Mouse (Mus musculus): ENCODE data around the gene Pdgfd. TPM values are rescaled to one million over a fixed set of nuclear protein-coding genes. Genes with fewer than 3 reads are reported as not detected.
"Not testable (repeated sequence)": the region's sequence is repeated elsewhere in the genome, so short reads cannot be mapped to it uniquely, and the experiment has no call there.

Pdgfd gene
- 1 to 10 TPM; 2.6 to 3.3 TPM for total RNA-seq (2021)

DNA sequence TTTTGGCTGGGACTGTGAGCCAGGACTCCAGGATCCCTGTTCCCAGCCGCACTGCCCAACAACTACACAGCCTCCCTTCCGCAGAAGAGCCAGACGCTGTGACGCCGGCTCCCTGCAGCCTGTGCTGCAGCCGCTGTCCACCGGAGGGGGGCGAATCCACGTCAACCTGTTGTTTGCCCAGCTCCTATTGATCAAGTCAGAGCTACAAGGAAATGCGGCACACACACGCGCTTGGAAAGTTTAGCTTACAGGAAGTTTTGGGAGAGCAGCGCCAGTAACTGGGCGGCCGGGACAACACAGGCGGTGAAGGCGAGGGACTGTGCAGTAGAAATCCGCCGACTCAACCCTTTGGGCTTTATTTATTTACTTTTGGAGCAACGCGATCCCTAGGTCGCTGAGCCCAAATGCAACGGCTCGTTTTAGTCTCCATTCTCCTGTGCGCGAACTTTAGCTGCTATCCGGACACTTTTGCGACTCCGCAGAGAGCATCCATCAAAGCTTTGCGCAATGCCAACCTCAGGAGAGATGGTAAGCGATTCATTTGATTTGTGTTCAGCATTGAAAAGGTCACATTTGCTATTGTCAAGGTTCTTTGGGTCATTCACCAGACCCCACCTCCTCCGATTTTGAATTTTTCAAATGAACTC, at the start of gene Pdgfd:
Pdgfd (plus strand) TSS at position 194 of the 647 bp plus-strand sequence.
- intact Hi-C loops (cut with DNase I): no loop called here
- DNase-seq (ENCODE audit: low spot score in 2 of 2): peak; percentile 1 to 4

DNA sequence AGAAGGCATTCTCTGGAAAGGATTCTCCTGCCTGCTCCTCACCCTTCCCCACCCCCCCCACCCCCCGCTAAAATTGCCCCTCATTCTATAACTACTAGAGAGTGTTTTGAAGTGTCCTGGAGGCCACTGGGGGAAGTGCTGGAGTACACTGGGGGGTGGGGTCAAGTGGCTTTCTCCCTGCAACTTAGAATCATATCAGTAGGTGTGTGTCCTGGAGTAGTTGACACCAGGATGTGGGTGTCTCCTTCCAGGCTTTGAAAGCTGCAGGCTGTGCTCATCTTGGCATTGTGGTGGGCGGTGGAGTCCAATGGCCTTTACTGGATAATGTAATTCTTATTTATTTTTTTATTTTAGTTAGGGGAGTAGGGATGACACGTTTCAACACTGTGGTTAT, 651 bp downstream of the Pdgfd start:
- intact Hi-C loops (cut with DNase I): no loop called here
- DNase-seq (ENCODE audit: low spot score in 2 of 2): no peak

DNA sequence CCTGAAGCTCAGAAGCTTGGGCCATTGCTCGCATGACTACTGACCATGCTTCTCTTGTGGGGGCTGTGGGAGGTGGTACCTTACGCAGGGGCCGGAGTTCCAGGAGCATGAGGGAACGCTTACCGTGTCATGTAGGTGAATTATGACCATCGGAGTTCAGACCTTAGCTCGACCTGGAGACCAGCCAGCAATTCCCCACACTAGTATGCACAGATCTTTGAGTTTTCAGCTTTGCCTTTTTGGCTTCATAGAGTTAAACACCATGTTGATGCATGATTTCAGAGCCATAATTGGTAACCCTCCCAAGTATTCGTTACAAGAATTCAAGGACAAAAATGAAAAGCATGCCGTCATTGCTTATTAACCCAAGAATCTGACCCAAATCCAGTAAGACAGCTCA, 2.6 kb downstream of the Pdgfd start:
- intact Hi-C loops (cut with DNase I): no loop called here
- no peak for DNase-seq (ENCODE audit: low spot score in 2 of 2)

DNA sequence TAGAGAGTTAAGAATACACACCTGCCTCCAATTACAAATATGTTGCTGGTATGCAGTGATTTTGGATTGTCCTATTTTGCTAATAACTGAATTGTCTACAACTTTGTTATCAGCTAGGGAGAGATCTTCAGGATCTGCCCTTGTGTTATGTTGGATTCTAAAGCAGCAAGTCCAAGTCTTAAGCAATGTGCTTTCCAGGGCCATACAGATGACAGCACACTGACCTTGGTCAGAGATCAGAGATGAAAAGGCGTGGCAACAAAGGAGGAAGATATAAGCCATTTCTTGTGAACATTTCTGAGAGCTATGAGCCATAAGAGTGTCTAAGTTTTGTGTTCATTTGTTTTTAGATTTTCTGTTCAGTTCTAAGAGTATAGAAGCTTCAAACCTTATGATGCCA, 4.9 kb downstream of the Pdgfd start:
- intact Hi-C loops (cut with DNase I): no loop called here
- no peak for DNase-seq (ENCODE audit: low spot score in 2 of 2)

DNA sequence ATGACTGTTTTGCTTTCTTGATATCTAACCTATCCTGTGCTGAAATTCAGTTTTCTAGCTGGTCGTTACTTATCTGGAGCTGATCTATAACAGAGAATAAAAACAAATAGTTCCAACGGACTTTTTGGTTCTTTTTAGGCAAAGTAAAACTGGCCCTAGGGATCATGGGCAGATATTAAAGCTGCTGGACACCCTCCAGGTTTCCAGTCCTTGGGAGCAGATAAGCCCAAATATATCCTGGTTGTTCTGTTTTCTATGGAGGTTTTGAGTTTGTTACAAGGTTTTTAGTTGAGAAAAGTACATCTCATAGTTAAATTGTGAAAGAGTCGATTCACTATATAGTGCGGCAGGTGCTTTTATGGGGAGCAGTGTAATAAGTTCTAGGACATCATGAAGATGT, 7.3 kb downstream of the Pdgfd start:
- intact Hi-C loops (cut with DNase I): no loop called here
- no peak for DNase-seq (ENCODE audit: low spot score in 2 of 2)

DNA sequence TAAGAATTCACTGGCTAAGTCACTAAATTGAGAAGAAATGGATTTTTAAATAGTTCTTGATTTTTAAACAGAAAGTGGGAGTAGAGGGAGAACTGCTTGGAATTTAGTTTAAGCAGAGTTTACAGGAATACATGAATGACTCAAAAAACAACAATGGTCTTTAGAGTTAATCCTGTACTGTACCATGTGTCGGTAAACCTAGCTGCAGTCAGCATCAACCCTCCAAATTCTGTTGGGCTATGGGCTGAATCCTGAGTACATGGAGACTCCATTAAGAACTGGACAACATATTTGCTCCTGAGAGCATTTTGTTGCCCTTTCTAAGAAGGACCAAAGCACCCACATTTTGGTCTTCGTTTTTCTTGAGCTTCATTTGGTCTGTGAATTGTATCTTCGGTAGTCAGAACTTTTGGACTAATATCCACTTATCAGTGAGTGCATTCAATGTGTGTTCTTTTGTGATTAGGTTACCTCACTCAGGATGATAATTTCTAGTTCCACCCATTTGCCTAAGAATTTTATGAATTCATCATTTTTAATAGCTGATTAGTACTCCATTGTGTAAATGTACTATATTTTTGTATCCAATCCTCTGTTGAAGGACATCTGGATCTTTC, 14.0 kb downstream of the Pdgfd start:
- no peak for DNase-seq (ENCODE audit: low spot score in 2 of 2)
- intact Hi-C loops (cut with DNase I): no loop called here

DNA sequence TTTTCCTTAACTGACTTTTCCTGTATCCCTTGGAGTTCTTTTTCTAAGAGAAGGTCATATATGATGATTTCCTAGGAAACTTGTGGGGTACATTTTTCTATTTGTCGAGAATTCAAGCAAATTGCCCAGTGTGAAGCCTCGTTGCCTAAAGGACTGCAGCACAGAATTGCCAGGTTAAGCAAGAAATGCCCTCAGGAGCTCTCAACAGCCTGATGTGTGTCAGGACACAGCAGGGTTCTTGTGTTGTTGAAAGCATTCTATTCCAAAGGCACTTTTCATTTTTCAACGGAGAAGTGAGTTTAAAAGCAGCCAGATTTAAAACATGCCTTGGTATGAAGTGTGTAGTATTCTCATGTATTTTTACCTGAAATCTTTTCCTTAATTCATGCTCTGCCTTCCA, 19.6 kb downstream of the Pdgfd start:
- intact Hi-C loops (cut with DNase I): no loop called here
- DNase-seq (ENCODE audit: low spot score in 2 of 2): no peak

DNA sequence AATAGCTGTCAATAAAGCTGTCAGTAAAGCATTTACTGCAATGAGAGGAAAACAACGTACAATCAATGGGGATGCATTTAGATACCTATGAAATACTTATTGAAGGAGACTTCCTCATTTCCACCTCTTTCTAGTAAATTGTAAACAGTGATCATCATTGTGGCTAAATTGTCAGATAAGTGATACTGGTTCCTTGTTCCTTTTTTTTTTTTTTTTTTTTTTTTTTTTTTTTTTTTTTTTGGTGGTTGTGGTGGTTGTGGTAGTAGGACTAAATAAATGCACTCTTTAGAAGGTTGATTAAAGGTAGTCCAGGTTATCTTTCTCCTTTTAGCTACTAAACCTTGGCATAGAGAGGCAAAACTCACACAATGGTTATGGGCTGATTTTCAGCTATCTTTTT, 25.0 kb downstream of the Pdgfd start:
- DNase-seq (ENCODE audit: low spot score in 2 of 2): no peak
- intact Hi-C loops (cut with DNase I): no loop called here

DNA sequence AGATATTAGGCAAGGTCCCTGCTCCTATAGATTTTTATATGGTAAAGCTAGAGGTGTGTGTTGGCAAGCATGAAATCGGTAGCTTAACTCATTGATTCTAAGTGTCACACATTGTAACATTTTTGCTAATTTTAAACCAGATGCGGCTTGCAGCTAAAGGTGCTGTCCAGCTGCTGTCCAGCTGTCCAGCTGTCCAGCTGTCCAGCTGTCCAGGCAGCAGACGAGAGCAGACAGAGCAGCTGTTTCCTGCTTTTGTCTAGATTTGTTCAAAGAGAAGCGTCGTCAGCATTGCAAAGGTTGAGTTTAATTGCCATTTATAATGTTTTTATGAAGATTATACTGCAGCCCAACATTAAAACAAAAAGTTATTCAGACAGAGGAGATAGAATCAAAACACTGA, 44.5 kb downstream of the Pdgfd start:
- intact Hi-C loops (cut with DNase I): no loop called here
- DNase-seq (ENCODE audit: low spot score in 2 of 2): no peak

DNA sequence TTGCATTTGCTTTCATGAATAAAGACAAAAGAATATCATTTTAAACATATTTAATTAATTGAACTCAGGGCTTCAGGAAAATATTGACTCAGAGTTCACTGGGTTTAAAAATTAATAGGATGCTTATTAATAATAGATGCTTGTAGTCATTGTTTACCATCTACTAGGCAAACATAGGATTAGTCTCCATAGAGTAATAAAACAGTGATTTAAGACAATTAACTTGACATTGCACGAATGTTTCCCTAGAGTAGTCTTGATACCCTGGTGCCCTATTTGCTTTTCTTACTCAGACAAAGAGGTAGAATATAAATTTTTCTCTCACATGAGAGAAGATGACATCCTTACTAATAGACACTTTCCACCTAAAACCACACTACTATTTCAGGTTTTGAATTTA, 49.1 kb downstream of the Pdgfd start:
- DNase-seq (ENCODE audit: low spot score in 2 of 2): no peak
- intact Hi-C loops (cut with DNase I): no loop called here

DNA sequence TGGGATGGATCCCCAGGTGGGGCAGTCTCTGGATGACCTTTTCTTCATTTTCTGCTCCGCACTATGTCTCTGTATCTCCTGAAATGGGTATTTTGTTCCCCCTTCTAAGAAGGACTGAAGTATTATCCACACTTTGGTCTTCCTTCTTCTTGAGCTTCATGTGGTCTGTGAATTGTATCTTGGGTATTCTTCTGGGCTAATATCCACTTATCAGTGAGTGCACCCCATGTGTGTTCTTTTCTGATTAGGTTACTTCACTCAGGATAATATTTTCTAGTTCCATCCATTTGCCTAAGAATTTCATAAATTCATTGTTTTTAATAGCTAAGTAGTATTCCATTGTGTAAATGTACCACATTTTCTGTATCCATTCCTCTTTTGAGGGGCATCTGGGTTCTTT, 67.6 kb downstream of the Pdgfd start:
- intact Hi-C loops (cut with DNase I); DNase-seq (ENCODE audit: low spot score in 2 of 2): not testable (repeated sequence)

DNA sequence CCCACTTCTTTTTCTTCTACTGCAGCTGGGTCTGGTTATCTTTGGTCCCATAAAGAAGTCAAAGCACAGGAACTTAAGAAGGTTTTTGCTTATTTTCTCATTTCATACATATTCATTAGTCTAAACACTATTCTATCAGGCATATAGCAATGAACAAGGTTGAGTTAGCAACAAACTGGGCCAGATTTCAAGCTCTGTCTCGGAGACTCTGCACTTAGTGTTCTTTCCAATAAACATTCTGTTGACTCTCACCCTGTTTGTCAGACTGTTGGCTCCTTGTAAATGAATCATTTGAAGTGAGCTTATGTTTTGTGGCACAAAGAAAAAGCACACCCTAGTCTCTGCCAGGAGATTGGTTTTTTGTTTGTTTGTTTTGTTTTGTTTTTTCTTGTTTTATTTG, 81.9 kb downstream of the Pdgfd start:
- no peak for DNase-seq (ENCODE audit: low spot score in 2 of 2)
- intact Hi-C loops (cut with DNase I): no loop called here

DNA sequence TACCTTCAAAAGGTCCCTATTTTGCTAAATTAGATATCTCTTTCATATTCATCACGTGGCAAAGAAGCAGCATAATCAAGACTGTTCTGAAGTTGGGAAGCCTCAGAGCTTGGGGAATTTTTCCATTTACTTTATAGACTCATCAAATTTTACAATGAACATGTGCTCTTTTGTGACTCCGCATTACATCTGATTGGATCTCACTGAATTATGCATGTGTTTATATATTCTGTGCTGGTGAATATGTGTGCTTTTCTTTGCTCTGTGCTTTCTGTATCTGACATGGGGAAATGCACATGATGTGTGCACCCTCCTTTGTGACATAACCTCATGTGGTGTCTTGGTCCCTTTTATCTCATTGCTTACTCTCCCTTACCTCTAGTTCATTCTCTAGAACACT, 83.6 kb downstream of the Pdgfd start:
- no peak for DNase-seq (ENCODE audit: low spot score in 2 of 2)
- intact Hi-C loops (cut with DNase I): no loop called here

DNA sequence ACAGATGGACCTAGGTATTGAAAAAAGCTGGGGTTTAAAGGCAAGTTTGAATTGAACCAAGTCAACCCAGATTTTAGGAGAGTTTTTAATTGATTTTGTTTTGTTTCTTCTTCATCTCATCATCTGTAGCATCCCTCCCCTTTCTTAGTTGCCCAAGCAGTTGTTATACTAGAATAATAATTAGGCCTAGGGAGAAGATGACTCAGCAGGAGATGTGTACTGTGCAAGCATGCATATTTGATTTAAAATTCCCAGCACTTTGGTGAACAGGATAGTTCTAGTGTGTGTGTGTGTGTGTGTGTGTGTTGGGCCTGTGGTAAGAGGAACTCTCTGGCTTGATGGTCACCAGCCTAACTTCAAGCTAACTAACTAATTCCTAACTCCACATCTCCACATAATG, 88.7 kb downstream of the Pdgfd start:
- no peak for DNase-seq (ENCODE audit: low spot score in 2 of 2)
- intact Hi-C loops (cut with DNase I): no loop called here

DNA sequence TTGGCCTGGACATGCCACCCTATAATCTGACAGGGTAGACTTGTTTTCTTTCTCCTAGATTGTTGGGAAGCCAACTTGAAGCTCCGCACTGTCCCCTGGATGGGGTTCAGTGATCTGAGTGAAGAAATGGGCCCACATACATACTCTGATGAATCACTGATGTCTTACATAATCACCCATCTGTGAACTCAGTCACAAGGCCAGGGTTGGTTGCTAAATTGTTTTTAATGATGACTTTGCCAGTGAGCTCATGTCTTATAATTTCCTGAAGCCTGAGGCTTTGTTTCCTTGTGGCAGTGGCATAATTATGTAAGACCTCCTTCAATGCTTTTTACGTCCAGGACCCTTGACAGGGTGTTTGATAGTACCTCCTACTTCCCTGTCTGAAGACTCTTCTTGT, 96.4 kb downstream of the Pdgfd start:
- intact Hi-C loops (cut with DNase I): no loop called here
- no peak for DNase-seq (ENCODE audit: low spot score in 2 of 2)

DNA sequence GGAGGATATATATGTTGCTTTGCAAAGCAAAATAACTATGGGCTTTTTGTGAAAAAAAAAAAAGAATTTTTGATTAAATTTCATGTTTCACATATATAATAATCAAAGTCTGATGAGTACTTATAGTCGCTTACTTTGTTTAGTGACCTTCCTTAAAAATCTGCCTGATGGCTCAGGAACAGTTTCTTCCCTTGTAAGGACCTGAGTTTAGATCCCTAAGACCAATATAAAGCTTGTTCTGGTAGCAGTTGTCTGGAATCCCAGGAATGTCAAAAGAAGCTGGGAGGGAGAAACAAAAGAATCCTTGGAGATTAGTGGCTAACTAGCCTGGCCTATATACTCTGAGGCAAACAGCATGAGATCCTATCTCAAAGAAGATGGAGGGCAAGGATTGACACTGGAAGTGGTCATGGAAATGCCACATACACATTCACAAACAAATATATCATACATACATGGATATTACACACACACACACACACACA, 101.5 kb downstream of the Pdgfd start, which contains the start of gene Ddi1:
Ddi1 (minus strand) TSS at position 51 of the 485 bp plus-strand sequence.
- intact Hi-C loops (cut with DNase I): no loop called here
- no peak for DNase-seq (ENCODE audit: low spot score in 2 of 2)

DNA sequence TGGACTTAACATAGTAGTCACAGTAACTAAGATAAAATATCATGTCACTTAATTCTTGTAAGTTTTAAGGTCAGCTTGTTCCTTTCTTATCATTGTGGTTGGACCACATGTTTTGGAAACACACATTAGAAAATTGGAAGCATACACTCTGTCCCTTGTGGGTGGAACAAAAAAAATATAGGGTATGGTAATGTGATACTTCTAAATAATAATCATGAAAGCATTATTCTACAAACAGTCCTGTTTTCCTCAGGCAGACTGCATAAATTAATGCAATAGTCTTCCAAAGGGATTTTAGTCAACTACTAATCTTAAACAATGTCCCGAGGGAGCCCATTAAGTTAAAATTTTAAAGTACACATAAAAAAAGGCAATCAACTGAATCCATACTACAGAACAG, 108.0 kb downstream of the Pdgfd start:
- intact Hi-C loops (cut with DNase I): no loop called here
- DNase-seq (ENCODE audit: low spot score in 2 of 2): no peak

DNA sequence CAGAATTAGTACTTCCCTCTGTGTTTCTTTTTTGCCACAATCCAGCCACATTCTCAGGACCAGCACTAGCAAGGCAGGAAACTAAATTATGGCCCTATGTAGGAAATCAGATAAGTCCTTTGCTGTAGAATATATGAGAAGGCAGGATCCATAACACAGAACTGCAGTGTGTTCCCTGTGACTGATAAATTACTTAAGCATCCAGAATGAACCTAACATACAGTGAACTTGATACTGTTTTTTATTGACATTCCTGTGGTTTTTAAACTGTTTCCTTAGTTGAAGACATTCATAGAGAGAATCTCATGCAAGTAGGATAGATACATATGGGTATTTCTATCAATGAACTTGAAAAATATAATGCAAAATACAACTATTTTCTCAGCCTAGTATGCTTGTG, 109.1 kb downstream of the Pdgfd start:
- DNase-seq (ENCODE audit: low spot score in 2 of 2): no peak
- intact Hi-C loops (cut with DNase I): no loop called here

DNA sequence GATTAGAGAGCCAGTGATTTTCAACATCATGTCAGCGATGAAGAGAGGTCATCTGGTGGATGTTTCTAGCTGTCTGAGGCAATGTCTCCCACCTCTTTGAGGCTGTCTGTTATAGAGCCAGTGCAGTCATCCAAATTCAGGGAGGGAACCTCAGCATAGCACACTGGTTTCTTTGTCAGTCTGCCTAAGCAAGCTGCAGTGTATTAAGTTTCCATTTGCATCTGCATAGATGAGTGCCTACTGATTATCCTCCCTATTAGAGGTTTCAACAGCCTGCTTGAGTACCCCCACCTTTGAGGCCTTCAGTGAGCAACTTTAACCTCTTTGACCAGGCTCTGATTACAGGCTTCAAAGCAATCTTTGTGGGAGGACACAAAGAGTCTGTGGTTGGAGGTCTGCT, 118.4 kb downstream of the Pdgfd start:
- intact Hi-C loops (cut with DNase I): no loop called here
- DNase-seq (ENCODE audit: low spot score in 2 of 2): no peak

DNA sequence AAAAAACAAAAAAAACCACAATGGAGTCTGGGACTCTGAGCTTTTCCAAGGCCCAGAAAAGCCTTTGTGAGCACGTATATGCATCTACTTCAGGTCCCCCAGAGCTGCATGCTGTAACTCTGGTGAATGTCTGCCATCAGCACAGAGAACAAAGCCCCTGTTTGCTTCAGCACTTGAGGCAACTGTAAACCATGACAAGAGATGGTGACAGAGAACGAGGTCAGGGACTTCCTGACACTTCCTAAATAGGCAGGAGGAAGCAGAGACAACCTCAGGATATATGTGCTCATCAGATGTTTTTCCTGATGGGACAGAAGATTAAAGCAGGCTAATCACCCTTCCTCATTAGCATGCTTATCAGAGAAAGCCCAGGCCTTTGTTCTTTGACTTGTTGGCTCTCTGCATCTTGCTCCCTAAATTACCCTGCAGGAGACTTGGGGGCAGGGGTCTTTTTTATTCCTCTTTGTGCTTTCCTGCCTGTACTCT, 120.9 kb downstream of the Pdgfd start:
- intact Hi-C loops (cut with DNase I): no loop called here
- no peak for DNase-seq (ENCODE audit: low spot score in 2 of 2)

DNA sequence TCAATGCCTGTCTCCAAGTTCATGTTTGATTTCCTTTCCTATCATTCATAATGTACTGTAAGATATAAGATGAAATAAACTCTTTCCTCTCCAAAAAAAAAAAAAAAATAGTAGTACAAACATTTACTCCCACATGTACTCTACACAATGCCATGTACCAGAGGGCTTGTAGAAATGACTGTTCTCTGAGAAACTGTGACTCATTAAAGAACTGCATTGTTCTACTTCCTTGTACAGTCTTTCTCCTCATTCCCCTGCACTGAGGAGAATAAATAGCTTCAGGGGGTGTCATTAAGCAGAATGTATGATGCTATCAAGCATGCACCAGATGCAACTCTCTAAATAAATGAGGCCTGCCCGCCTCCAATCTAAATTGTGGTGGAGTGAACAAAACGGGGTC, 130.2 kb downstream of the Pdgfd start:
- intact Hi-C loops (cut with DNase I): no loop called here
- no peak for DNase-seq (ENCODE audit: low spot score in 2 of 2)

DNA sequence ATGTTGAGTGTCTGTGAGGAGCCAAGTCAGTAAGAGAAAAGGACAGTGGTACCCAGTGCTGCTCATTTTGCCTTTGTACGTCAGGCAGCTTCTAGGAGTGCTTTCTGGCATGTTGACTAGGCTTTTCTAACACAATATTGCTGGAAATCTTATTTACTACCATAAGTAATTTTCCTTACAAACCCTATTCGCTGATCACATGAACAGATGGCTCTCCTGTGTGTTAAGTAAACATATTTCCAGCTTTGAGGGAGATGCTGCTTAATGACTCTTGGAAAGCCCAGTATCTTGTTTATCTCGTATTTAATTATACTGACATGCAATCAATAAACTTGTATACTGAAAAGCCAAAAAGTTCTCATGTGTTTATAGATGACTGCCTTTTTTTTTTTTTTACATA, 133.7 kb downstream of the Pdgfd start:
- intact Hi-C loops (cut with DNase I): no loop called here
- no peak for DNase-seq (ENCODE audit: low spot score in 2 of 2)

Measured in left cerebral cortex, postnatal 25 days (tissue).